Mouse (Mus musculus) E14TG2a.4 (cell line): ENCODE data around the gene Zbtb8a.

Source experiments
- CTCF ChIP-seq: conservative IDR thresholded peaks from 2 replicates; pipeline ENCODE4 v1.5.1; 2014; ENCODE audit warnings: low read length
- NANOG ChIP-seq: IDR thresholded peaks from 2 replicates; pipeline ENCODE4 v1.6.1; 2014; ENCODE audit warnings: borderline replicate concordance, low read length, mixed read lengths

DNA sequence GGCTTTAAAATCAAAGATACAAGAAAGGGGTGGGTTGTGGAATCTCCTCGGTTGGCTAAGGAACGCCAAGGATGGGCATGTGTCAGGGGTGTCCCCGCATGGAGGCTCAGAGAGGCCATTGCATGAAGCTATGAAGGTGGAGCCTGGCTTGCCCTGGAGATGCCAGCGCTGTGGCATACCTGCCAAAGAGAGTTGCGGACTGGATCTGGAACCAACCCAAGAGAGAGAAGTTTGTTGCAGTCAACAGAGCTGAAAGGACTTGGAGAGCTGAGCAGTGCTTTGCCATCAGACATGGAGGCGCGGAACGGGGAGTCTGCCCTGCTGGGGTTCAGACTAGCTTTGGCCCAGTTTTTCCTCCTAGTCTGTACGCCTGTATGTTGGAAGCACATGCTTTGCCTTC is 14.5 kb downstream of the Zbtb8a start:
- TF ChIP-seq CTCF (no peak), NANOG (no peak)
